20 mouse cellular contexts compared by ENCODE assay signal in genomic region chr16:90524393-90524792, GRCm38 (mm10).
DNase-seq lines count a peak whose midpoint lies in the region; ATAC-seq and TF ChIP-seq lines count a peak whose summit lies in the region.
"Had no signal": no experiment of that assay in that cellular context is flagged by ENCODE, and none has a peak within 500 bp of the region (broad histone marks: within the 10 kb centered on the region; RNA-seq: fewer than 3 reads in every experiment).

No protein-coding gene starts in this region.

- no peak overlapping the region for H3K9ac ChIP-seq in heart, embryonic 11.5 days (ENCODE audit: low read depth, low read length)
- H3K9ac ChIP-seq: embryonic facial prominence, embryonic 13.5 days had no signal

- no peak overlapping the region for H3K4me2 ChIP-seq in heart, embryonic 11.5 days
- H3K4me2 ChIP-seq: embryonic facial prominence, embryonic 13.5 days had no signal

- H3K36me3 ChIP-seq in heart, embryonic 11.5 days (ENCODE audit: control insufficient read depth, insufficient read depth, low read length), result no peaks in the 10 kb centered on the region
- H3K36me3 ChIP-seq in testis, adult 2 months (ENCODE audit: control insufficient read depth, insufficient read depth, low read length), result no peaks in the 10 kb centered on the region
- H3K36me3 ChIP-seq in limb, embryonic 10.5 days, result no peaks in the 10 kb centered on the region
- H3K36me3 ChIP-seq: embryonic facial prominence, embryonic 13.5 days; G1E had no signal

- TF ChIP-seq POLR2A in testis, adult 2 months (IDR thresholded peaks at IDR 0.05; ENCODE audit: control insufficient read depth, low read depth, low read length), result no peak

- WGBS in heart, embryonic 11.5 days (ENCODE audit: insufficient replicate concordance), result 92% methylated on average over 18 of the region's 18 CpGs
- WGBS in limb, embryonic 10.5 days, result 95% methylated on average over 18 of the region's 18 CpGs

- H3K27me3 ChIP-seq in heart, embryonic 11.5 days (ENCODE audit: control insufficient read depth, insufficient read depth, low read length), result no peaks in the 10 kb centered on the region
- H3K27me3 ChIP-seq in testis, adult 2 months (ENCODE audit: control insufficient read depth, insufficient read depth, low read length), result no peaks in the 10 kb centered on the region
- no peaks in the 10 kb centered on the region for H3K27me3 ChIP-seq in limb, embryonic 10.5 days (ENCODE audit: low read depth, poor library complexity, severe bottlenecking)
- H3K27me3 ChIP-seq: embryonic facial prominence, embryonic 13.5 days had no signal

- ATAC-seq in heart, embryonic 11.5 days (replicated peaks; ENCODE audit: insufficient number of reproducible peaks, low FRiP score, low TSS enrichment), result no peak
- ATAC-seq: activated CD4-positive, CD25-positive, alpha-beta regulatory T cell, adult 4 months; forebrain, embryonic 14.5 days; hindbrain, embryonic 16.5 days; inflammation-experienced regulatory T-cells, adult 6 months had no signal

- intact Hi-C loops in heart, postnatal 14 days (cut with DNase I), result no loop called here

- H3K27ac ChIP-seq in heart, embryonic 11.5 days (ENCODE audit: low read depth, low read length), result 0 out of 2 replicates have a peak overlapping the region, but pooled peaks have one; percentile 50
- H3K27ac ChIP-seq in testis, adult 2 months (ENCODE audit: control insufficient read depth, insufficient read depth, low read depth, low read length), result no peak overlapping the region
- peak overlapping the region; percentile 83 for H3K27ac ChIP-seq in limb, embryonic 10.5 days
- H3K27ac ChIP-seq: gastrocnemius, adult 2 months had no signal

- DNase-seq in heart, postnatal 14 days, result no peak
- no peak for DNase-seq in testis, postnatal 14 days (ENCODE audit: low spot score)
- no peak for DNase-seq in limb, embryonic 10.5 days (ENCODE audit: low spot score)
- no peak for DNase-seq in layer of hippocampus, adult 9-10 months (ENCODE audit: low spot score)
- no peak for DNase-seq in ovary, postnatal 14 days (ENCODE audit: low spot score)
- DNase-seq: adrenal gland, postnatal 25 days; cerebellum, adult 18-20 months; cerebellum, adult 9-11 months; cerebellum, postnatal 36 days; gastrocnemius, adult 2 months; gastrocnemius, postnatal 25 days; heart, postnatal 10 days had no signal

- TF ChIP-seq CTCF in testis, adult 2 months (IDR thresholded peaks at IDR 0.05; ENCODE audit: control insufficient read depth, insufficient read depth, insufficient replicate concordance, low read depth, low read length), result no peak

- no peak overlapping the region for H3K4me3 ChIP-seq in heart, embryonic 11.5 days (ENCODE audit: low read depth, low read length)
- peak overlapping the region; percentile 78 for H3K4me3 ChIP-seq in testis, adult 2 months (ENCODE audit: control insufficient read depth, low read depth, low read length)
- H3K4me3 ChIP-seq in limb, embryonic 10.5 days, result no peak overlapping the region
- H3K4me3 ChIP-seq: embryonic facial prominence, embryonic 13.5 days; gastrocnemius, adult 2 months had no signal

- H3K4me1 ChIP-seq in heart, embryonic 11.5 days (ENCODE audit: control insufficient read depth, insufficient read depth, low read length), result peaks cover 15% of the 10 kb centered on the region
- peaks cover 17% of the 10 kb centered on the region for H3K4me1 ChIP-seq in testis, adult 2 months (ENCODE audit: control insufficient read depth, insufficient read depth, low read length)
- H3K4me1 ChIP-seq in limb, embryonic 10.5 days, result peaks cover 47% of the 10 kb centered on the region

- H3K9me3 ChIP-seq in heart, embryonic 11.5 days (replicated peaks; ENCODE audit: control insufficient read depth, low read length), result no peaks in the 10 kb centered on the region
- no peaks in the 10 kb centered on the region for H3K9me3 ChIP-seq in limb, embryonic 10.5 days (replicated peaks)
- H3K9me3 ChIP-seq: embryonic facial prominence, embryonic 13.5 days had no signal
